Mouse (Mus musculus) B cell, adult 2 months (primary cell): ENCODE measurements around the gene Cybrd1.

ENCODE experiments used
- DNase-seq, 2 experiments: peaks; one replicate each; pipeline ENCODE4 v3.0.0; 2022

The Cybrd1 gene

GRCm38 (mm10) chr2:71127779-71128534, 10.2 kb downstream of the Cybrd1 start:
- DNase-seq = no peak

DNA sequence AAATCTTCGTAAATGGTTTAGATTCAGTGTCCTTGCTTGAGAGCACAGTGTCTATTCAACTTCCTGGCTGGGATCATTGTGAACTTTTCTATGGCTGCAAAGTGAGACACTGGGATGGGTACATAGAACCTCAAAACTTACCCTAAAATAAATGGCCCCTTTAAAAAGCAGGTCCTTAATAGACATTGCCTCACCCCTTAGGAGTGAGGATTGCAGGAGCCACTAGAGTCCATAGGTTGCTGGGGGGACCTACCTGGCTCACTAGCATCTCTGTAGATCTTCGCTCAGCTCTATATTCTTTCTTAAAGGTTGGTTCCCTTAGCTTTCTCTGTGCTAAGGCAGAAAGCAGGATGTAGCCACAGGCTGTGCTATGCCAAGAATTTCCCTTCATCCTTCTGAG, 12.6 kb downstream of the Cybrd1 start:
- no peak for DNase-seq

DNA sequence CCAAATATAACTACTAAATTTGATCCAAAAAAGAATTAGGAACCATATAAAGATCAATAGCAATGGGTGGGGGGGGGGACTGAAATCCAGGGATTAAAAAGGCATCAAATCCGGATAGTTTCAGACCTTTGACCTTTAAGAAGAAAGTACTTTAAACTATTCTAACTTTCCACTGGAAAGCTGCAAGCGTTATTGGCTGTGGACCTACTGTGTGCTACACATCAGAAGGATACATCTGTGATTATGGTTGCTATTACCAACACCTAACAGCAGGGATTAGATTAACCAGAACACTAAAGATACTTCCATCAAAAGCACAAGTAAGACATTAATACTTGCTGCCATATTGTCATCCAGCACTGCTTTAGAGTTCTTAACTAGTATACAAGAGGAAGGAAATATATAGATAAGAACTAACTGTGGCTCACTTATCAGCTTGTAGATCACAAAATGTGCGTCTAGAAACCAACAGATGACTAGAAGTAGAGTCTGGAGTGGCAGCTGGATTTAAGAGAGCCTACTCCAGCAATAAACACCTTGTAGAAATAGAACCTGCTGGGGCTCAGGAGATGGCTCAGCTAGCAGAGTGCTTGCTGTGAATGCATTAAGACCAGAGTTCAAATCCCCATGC, 14.3 kb downstream of the Cybrd1 start:
- DNase-seq = no peak

DNA sequence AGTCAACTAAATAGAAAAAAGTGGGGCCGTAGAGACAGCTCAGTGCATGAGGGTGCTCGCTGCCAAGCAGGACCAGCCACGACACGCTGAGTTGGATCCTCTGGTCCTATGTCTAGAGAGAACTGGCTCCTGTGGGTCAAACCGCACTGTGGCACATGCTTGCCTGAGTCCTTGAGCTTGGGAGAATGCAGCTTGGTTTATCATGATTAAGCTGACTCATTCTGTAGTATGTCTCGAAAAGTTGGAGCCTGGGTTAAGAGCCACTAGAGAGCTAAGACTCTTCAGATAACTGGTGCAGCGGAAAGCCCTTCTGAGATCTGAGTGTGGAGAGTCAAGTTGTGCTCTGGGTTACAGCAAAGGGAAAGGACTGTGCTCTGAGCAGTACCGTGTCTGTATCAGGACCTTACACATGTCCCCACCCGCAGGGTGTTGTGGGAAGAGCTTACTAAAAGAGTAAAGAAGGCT, 16.4 kb downstream of the Cybrd1 start:
- DNase-seq = no peak

- DNase-seq = no peak
Observed at GRCm38 (mm10) chr2:71134836-71135235, 17.1 kb downstream of the Cybrd1 start.

DNA sequence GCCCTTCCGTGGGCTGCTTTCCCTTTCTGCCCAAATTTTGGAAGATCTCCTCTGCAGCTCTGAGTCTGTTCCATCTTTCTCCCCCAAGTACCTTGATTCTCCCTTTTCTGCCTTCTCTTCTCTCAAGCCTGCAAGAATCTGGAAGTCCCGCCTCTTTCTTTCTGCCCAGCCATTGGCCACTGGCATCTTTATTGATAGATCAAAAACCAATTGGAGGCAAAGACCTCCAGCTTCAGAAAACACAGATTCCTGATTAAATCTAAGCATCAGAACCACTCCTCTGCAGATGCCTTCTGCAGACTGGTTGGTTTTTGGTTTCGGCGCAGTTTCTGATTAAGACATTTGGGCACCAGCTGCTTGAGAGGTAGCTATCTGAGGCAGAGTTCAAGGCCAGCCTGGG, 22.9 kb downstream of the Cybrd1 start:
- DNase-seq = no peak

DNA sequence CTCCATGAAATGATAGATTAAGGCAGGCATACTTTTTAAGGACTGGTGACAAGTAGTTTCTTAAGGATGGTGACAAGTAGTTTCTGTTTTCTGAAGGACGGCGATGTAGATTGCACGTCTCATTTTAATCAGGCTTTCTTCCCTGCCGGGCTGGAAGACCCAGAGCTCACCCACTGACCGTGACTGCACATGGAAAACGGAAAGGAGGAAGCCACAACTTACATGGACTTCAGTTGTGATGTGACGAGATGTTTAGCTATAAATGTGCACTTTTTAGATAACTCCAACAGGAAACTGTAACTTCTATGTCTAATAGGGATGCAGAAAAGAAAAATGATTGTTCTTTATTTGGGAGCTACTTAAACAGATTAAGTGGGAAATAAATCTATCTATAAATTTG, 24.7 kb downstream of the Cybrd1 start:
- no peak for DNase-seq

DNA sequence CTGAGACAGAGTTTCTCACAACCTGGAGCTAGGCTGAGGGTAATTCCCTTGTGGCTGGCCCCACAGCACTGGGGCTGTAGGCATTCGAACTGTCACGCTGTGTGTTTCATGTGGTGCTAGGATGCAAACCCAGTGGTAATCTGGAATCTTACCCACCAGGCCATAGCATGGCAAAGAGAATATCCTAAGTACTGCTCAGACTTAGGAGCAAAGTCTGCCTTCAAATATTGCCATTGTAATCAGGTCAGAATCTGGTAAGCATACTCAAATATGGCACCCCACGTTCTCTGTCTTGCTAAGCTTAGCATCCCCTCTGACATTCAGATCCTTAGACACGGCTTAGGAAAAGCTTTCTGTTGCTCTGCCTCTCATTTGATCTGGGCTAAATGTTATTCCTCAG, 28.1 kb downstream of the Cybrd1 start:
- no peak for DNase-seq

- no peak for DNase-seq
Observed at GRCm38 (mm10) chr2:71146266-71146665, 28.5 kb downstream of the Cybrd1 start.

DNA sequence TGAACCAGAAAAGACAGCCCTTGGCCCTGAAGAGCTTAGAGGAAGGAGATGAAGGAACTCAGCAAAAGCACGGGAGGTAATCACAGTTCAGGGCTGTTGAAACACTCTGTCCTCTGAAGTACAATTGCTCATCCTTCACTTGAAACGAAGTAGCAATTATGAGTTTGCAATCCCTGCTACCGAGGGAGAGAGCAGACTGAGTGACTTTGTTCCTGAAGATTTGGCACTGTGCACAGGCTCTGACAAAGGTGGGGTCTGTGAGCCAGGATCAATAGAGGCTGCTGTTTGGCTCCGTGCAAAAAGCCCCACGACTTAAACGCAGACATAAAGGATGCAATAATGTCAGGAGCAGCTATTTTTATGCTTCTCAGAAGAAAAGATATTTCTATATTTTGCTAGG, 30.1 kb downstream of the Cybrd1 start:
- no peak for DNase-seq

DNA sequence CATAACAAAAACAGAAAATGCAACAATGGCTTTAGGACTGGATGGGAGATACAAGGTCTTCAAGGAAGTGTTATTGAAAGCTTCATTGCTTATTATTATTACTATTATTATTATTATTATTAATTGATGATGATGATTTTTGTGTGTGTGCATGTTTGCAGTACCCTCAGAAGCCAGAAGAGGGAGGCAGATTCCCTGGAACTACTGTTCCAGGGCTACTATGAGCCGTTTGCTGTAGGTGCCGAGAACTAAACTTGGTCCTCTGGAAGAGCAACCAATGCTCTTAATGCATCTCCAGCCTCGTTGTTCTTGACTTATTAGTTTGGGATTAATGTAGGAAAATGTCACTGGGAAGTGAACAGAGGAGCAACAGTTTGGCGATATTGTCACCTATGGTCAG, 34.4 kb downstream of the Cybrd1 start:
- no peak for DNase-seq

- peak; percentile 81 to 82 for DNase-seq
Observed at GRCm38 (mm10) chr2:71155486-71155885, 37.8 kb downstream of the Cybrd1 start.

GRCm38 (mm10) chr2:71156446-71156845, 38.7 kb downstream of the Cybrd1 start:
- no peak for DNase-seq

DNA sequence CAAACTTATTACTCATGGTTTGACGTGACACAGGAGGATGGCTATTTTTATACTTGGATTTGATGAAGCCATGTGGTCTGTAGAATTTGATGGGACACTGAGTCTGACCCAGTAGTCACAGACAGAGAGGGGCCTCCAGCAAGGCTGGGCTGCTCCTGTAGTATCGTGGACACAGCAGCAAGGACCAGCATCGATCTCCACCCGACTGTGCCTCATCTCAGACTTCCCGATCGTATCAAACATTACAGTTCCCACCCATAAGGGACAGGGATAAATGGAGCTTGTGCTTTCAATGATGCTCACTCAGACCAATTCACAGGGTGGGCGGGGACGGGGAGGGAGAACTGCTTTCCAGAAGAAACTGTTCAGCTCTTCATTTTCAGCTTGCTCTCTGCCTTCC, 40.2 kb downstream of the Cybrd1 start:
- no peak for DNase-seq

GRCm38 (mm10) chr2:71159576-71160306, 42.0 kb downstream of the Cybrd1 start:
- DNase-seq = no peak

DNA sequence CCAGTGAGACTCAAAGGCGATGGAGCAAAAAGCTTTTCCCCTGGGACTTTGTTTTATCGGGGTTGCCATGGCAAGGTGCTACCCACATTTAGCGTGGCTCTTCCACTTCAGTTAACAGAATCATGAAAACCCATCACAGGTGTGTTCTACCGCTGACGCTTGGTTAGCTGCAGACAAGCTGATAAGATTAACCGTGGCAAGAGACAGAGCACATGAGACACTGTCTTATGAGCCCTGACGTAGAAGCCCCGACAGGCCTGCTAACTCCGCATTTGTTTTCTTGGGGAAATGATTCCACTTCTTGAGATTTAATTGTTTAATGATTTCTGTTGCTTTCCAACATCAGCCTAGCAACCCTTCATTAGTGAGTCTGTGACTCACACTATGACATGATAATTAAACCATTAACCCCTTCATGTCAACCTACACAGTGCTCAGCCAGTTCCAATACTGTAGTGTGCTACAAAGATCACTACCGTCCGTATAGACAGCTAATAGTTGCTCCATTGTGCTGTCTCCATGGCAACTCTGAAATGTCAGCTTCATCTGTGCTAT, 42.7 kb downstream of the Cybrd1 start:
- DNase-seq = peak; percentile 20 to 21

DNA sequence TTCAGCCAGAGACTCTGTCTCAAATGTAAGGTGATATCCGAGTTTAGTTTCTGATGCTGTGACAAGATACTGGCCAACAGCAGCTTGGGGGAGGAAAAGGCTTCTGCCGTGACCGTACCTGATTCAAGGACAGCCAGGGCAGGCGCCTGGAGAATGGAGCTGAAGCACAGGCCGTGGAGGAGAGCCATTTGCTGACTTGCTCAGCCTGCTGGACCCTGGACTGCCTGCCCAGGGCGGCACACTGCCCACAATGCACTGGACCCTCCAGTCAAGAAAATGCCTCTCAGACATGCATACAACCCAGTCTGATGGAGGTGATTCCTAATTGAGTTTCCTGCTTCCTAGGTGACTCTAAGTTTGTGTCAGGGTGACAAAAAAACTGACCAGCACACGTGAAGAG, 43.8 kb downstream of the Cybrd1 start:
- no peak for DNase-seq

DNA sequence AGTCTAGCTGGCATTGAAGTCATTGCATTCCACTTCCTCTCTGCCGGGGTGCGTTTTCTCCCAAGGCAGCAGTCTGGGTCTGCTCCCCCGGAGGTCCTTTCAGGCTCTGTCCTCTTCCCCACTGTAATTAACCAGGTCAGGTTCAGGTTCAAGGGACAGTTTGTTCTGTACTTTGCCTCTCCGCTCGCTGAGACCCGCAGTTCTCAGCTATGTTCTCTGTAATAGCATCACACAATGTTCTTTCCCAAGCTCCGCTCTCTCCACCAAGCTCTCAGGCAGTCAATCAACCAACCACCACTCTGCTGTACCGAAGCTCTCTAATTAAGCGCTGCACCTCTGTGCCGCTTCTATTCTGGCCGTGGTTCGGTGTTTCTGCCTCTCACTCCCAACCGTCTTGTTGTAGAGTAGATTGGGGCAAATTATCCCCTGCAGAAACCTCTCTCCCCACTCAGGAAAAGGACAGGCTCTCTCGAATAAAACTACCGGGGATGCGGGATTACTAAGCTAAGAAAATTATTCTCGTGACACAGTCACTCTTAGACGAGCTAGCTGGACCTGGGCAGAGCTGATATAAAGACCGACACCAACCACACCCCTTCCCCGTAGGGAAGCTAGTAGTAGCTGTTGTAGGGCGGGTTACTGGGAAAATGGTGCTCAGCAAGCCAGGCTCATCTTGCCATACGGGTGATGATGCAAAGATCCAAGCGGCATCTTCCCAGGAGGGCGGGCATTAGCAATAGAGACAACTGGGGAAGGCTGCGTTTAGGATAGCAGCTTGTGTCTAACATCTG, 45.3 kb downstream of the Cybrd1 start:
- DNase-seq = no peak

- no peak for DNase-seq
Observed at GRCm38 (mm10) chr2:71167211-71167610, 49.5 kb downstream of the Cybrd1 start.

DNA sequence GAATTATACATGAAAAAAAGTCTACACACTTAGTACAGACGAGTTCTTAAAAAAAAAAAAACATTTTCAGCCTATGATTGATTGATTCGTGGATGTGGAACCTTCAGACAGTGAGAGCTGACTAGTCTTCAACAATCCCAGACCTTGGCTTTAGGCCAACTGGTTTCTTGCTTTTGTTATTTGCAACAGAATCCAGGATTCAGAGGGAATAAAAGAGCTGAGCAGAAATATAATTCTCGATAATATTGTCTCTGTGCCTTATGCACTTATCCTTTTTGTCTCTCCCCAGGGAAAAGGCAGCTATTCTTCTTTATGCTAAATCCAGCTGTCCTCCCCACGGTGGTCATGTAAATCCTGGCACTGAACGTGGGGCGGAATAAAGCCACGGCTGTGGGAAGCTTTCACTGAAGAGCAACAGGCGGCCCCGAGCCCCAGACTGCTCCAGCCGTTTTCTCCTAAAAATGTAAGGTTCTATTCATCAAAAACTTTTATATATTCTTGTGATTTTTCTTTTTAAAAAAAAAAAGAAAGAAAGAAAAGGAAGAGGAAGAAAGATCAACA, 50.8 kb downstream of the Cybrd1 start:
- DNase-seq = no peak

GRCm38 (mm10) chr2:71173031-71173430, 55.3 kb downstream of the Cybrd1 start:
- DNase-seq = no peak
